Mouse (Mus musculus) ES-E14 (cell line): ENCODE measurements around the gene Cat. TPM values are rescaled to one million over a fixed set of nuclear protein-coding genes. Genes with fewer than 3 reads are reported as not detected.

ENCODE experiments used
- DNase-seq: peaks from one replicate; pipeline ENCODE4 v3.0.0-alpha.2; 2013; ENCODE audit warnings: low read depth, low spot score
- H3K27ac ChIP-seq: 2 replicates; pipeline ENCODE4 v1.5.1; 2012; ENCODE audit warnings: low read depth, mild to moderate bottlenecking, low read length, moderate library complexity, mixed read lengths; ENCODE audit not compliant: poor library complexity, insufficient read depth, severe bottlenecking
- H3K36me3 ChIP-seq: 2 replicates; pipeline ENCODE4 v1.6.1; 2012; ENCODE audit warnings: mild to moderate bottlenecking, low read length, moderate library complexity, mixed read lengths; ENCODE audit not compliant: control insufficient read depth, poor library complexity, insufficient read depth, severe bottlenecking
- H3K4me1 ChIP-seq, 2 experiments: fragments of 150-350 bp in 1 of 2; sonication (generic) in 1 of 2; 2 replicates each; pipeline ENCODE4 v1.6.1; 2012; ENCODE audit warnings: low read length in 2 of 2, mild to moderate bottlenecking in 1 of 2, mixed read lengths in 1 of 2; ENCODE audit not compliant: control insufficient read depth in 2 of 2, insufficient read depth in 2 of 2, poor library complexity in 1 of 2
- H3K4me3 ChIP-seq, 2 experiments: fragments of 150-350 bp in 1 of 2; sonication (generic) in 1 of 2; 2 replicates each; pipeline ENCODE4 v1.5.1; 2012; ENCODE audit warnings: low read length in 2 of 2, low read depth in 1 of 2, mild to moderate bottlenecking in 1 of 2, mixed read lengths in 1 of 2; ENCODE audit not compliant: insufficient read depth in 1 of 2, poor library complexity in 1 of 2, severe bottlenecking in 1 of 2
- H3K9ac ChIP-seq: 2 replicates; pipeline ENCODE4 v1.6.1; 2012; ENCODE audit warnings: low read depth, mild to moderate bottlenecking, low read length, mixed read lengths; ENCODE audit not compliant: poor library complexity, insufficient read depth, severe bottlenecking
- H3K9me3 ChIP-seq: fragments of 150-350 bp; sonication (generic); 2 replicates; pipeline ENCODE4 v1.6.1; 2012; ENCODE audit warnings: low read depth, mild to moderate bottlenecking, low read length; ENCODE audit not compliant: control insufficient read depth, insufficient read depth
- CHD2 ChIP-seq: IDR thresholded peaks from 2 replicates; pipeline ENCODE4 v1.6.1; 2014; ENCODE audit warnings: mild to moderate bottlenecking, low read depth, low read length, inconsistent platforms
- HCFC1 ChIP-seq: IDR thresholded peaks from 2 replicates; pipeline ENCODE4 v1.6.1; 2012; ENCODE audit warnings: low read length, inconsistent platforms, borderline replicate concordance; ENCODE audit not compliant: insufficient read depth
- MAFK ChIP-seq: IDR thresholded peaks from 2 replicates; pipeline ENCODE4 v1.6.1; 2014; ENCODE audit warnings: mild to moderate bottlenecking, low read depth, low read length, inconsistent platforms; ENCODE audit not compliant: insufficient read depth
- ZC3H11A ChIP-seq: IDR thresholded peaks from 2 replicates; pipeline ENCODE4 v1.6.1; 2012; ENCODE audit warnings: low read depth, mild to moderate bottlenecking, inconsistent platforms, low read length, borderline replicate concordance
- ZNF384 ChIP-seq: IDR thresholded peaks from 2 replicates; pipeline ENCODE4 v1.6.1; 2012; ENCODE audit warnings: low read depth, low read length, inconsistent platforms
- in situ Hi-C, 2 experiments: fragments of 600-800 bp; cut with MboI; formaldehyde crosslinking; loops; one replicate each; pipeline ENCODE4 v1.15.1; 2025; ENCODE audit warnings: low sequenced_read_pairs in 2 of 2, inconsistent platforms in 1 of 2; ENCODE audit not compliant: unreplicated experiment in 2 of 2
- total RNA-seq: library from RNA; depleted of rRNA; stranded (reverse); fragments of 300-350 nt; gene quantifications from 2 replicates; pipeline ENCODE4 v1.2.3, GENCODE M21; 2012

The Cat gene
- total RNA-seq, 1 experiment = 23.0 TPM

GRCm38 (mm10) chr2:103435110-103435509, 49.9 kb downstream of the Cat start:
- no peak overlapping the region for H3K4me3 ChIP-seq
- in situ Hi-C loops = no loop called here
- no peak overlapping the region for H3K27ac ChIP-seq
- no peak for TF ChIP-seq HCFC1
- no peak for TF ChIP-seq MAFK
- no peak for TF ChIP-seq CHD2
- TF ChIP-seq ZC3H11A = no peak
- TF ChIP-seq ZNF384 = no peak
- no peaks in the 10 kb centered on the region for H3K4me1 ChIP-seq
- H3K9ac ChIP-seq = no peak overlapping the region
- no peaks in the 10 kb centered on the region for H3K9me3 ChIP-seq
- no peaks in the 10 kb centered on the region for H3K36me3 ChIP-seq
- DNase-seq = no peak

- Histone ChIP-seq H3K4me3 (no peak overlapping the region), H3K9me3 (no peaks in the 10 kb centered on the region), H3K4me1 (no peaks in the 10 kb centered on the region), H3K27ac (no peak overlapping the region), H3K9ac (no peak overlapping the region), H3K36me3 (no peaks in the 10 kb centered on the region)
- no peak for DNase-seq
- no peak for TF ChIP-seq MAFK
- in situ Hi-C loops = no loop called here
Observed at GRCm38 (mm10) chr2:103432695-103433275, 52.2 kb downstream of the Cat start.

GRCm38 (mm10) chr2:103430712-103431111, 54.2 kb downstream of the Cat start:
- Histone ChIP-seq H3K36me3 (no peaks in the 10 kb centered on the region), H3K4me3 (no peak overlapping the region), H3K9me3 (no peaks in the 10 kb centered on the region), H3K9ac (no peak overlapping the region), H3K27ac (no peak overlapping the region), H3K4me1 (no peaks in the 10 kb centered on the region)
- TF ChIP-seq ZNF384 (no peak), HCFC1 (no peak), MAFK (no peak), ZC3H11A (no peak), CHD2 (no peak)
- in situ Hi-C loops = no loop called here
- DNase-seq = no peak

GRCm38 (mm10) chr2:103428356-103428755, 56.6 kb downstream of the Cat start:
- DNase-seq = no peak
- Histone ChIP-seq H3K9me3 (no peaks in the 10 kb centered on the region), H3K9ac (no peak overlapping the region), H3K4me1 (no peaks in the 10 kb centered on the region), H3K36me3 (no peaks in the 10 kb centered on the region), H3K4me3 (no peak overlapping the region), H3K27ac (no peak overlapping the region)
- no peak for TF ChIP-seq ZNF384
- no peak for TF ChIP-seq ZC3H11A
- TF ChIP-seq MAFK = no peak
- TF ChIP-seq HCFC1 = no peak
- no peak for TF ChIP-seq CHD2
- in situ Hi-C loops = no loop called here

- Histone ChIP-seq H3K4me3 (no peak overlapping the region), H3K9ac (no peak overlapping the region), H3K27ac (no peak overlapping the region), H3K9me3 (no peaks in the 10 kb centered on the region), H3K36me3 (no peaks in the 10 kb centered on the region), H3K4me1 (no peaks in the 10 kb centered on the region)
- in situ Hi-C loops = no loop called here
- DNase-seq = no peak
- TF ChIP-seq CHD2 (no peak), MAFK (no peak), ZC3H11A (no peak), ZNF384 (no peak), HCFC1 (no peak)
Observed at GRCm38 (mm10) chr2:103425456-103426063, 59.4 kb downstream of the Cat start.
